Mouse (Mus musculus) brain, embryonic 14.5 days (tissue): ENCODE results near the gene Ddx39b.

Source experiments
- CTCF ChIP-seq: fragments of 200-500 bp; IDR thresholded peaks from 2 replicates; pipeline ENCODE4 v1.5.1; 2012; ENCODE audit warnings: inconsistent platforms, mild to moderate bottlenecking, moderate library complexity, borderline replicate concordance; ENCODE audit not compliant: insufficient read depth, insufficient read length; ENCODE audit errors: extremely low read depth
- POLR2A ChIP-seq: fragments of 200-500 bp; IDR thresholded peaks from 2 replicates; pipeline ENCODE4 v1.6.1; 2012; ENCODE audit warnings: mild to moderate bottlenecking, inconsistent platforms, borderline replicate concordance; ENCODE audit not compliant: poor library complexity, insufficient read depth, insufficient read length, severe bottlenecking; ENCODE audit errors: extremely low read depth

GRCm38 (mm10) chr17:35232659-35233058, 8.9 kb upstream of the Ddx39b start:
- no peak for TF ChIP-seq CTCF
- no peak for TF ChIP-seq POLR2A
